Mouse (Mus musculus) spleen, embryonic (tissue): ENCODE measurements around the gene Cenpo.
"Not testable (repeated sequence)": the region's sequence is repeated elsewhere in the genome, so short reads cannot be mapped to it uniquely, and the experiment has no call there.

Experiments used
- CTCF ChIA-PET: fragments of 350-600 bp; sonication (Branson Sonifier 250); formaldehyde crosslinking; loops from one replicate; lab custom pipeline; 2022; lab: Charles Lee

Cenpo gene

DNA sequence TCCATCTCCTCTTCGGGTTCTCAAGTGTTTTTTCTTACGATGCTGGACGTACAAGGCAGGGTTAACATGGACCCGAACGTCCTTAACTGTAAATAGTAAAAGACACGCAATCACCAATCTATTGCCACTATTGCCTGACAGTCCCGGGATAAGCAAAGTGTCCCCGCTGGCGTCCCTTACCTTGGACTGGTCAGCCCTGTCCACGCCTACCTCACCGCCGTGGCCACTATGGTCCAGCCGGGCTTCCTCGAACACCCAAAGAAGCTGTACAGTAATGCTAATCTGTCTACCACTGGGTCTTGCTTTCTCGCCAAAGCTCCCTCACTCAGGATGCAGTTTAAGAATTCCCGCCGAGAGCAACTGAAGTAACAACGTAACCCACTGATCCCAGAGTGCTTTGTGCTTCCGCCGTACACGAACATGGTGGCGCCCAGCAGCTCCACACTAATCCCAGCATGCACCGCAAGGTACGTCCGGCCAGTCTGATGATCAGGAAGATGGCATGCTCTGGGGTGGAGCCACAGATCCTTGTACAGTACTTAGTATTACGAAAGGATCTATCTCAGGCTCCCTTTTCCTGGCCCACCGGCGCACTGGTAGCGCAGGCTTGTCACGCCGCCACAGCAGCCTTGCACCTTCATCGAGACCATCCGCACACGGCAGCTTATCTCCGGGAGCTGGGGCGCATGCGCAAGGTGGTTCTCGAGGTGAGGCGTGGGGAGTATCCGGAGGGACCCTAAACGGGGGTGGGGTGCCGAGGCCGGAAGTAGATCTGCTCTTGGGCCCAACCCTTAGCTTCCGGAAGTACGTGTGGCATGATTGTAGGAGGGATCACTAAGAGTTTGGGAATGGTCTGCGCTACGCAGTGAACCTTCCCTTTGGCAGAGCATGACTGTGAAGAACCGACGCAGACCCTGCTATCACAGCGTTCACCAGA lies at the start of gene Cenpo, which contains the start of gene Ptrhd1:
Cenpo (minus strand) TSS at position 723 of the 937 bp plus-strand sequence.
Ptrhd1 (plus strand) TSS at position 456 of the 937 bp plus-strand sequence.
- CTCF ChIA-PET: no interaction called here

DNA sequence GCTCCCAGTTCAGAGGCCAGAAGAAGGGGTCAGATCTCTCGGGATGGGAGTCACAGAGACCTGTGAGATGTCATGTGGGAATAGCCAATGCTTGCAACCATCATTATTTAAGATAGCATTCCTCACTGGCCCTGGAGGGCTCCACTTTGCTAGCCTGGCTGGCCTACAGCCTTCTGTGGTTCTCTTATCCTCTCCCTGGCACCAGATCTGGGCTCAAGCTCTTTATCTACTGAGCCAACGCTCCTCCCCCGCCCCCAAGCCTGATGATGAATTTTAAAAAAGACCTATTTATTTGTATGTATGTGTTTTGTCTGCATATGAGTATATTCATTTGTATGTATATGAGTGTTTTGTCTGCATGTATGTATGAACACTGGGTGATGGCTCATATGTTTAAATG lies 45.8 kb upstream of the Cenpo start:
- CTCF ChIA-PET: interaction anchor here (0.5 to 0.6 kb wide), 3 partner anchors 21 to 30 kb away, joined by 3 to 5 read pairs (median 4); no protein-coding TSS in a partner anchor

DNA sequence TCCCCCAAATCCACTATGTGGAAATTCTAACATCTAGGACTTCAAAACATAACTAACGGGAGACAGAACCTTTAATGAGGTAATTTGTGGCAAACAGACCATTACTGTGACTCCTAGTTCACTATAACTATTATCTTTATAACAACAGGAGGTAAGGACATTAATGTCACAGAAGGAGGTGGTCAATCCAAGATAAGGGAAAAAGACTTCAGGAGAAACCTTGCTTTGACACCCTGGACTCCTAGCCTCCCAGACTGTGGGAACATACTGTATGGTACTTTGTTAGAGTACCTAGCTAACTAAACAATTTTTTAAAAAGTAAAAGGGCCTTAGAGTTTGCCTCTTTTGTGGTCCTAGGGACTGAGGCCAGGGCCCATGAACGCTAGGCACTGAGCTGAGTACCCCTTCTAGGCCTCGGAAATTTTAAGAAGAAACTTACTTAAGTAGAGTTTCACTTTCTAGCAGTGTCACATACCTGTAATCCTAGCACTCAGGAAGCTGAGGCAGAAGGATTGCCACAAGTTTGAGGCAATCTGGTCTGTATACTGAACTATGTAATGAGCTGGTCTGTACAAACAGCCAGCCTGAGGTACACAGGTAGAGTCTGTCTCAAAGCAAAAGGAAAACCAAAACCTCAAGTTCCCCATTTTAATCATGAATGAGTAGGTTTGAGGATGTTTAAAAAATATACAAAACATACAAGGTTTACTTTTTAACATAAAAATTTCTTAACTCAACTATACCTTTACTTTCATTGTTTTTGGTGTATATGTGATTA lies 45.1 kb upstream of the Cenpo start:
- CTCF ChIA-PET: interaction anchor here (0.5 to 0.6 kb wide), 2 partner anchors 21 to 30 kb away, joined by 3 to 5 read pairs; no protein-coding TSS in a partner anchor

DNA sequence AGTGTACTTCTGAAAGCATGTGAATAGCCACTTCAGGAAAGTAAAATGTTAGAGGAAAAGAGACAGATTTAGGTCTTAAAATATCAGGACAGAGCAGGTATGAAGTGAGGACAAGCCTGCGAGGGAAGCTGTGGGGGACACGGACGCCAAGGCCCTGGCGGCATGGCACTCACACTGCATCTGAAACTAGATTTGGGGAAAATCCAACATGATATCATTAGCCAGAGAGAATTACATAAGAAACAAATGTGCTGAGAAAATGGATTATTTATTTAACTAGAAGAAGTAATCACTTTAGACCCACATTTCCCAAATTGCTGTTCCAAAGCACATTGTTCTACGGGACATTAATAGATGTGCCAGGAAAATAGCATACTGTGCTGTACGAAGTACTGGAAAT lies 37.0 kb upstream of the Cenpo start:
- CTCF ChIA-PET: no interaction called here

DNA sequence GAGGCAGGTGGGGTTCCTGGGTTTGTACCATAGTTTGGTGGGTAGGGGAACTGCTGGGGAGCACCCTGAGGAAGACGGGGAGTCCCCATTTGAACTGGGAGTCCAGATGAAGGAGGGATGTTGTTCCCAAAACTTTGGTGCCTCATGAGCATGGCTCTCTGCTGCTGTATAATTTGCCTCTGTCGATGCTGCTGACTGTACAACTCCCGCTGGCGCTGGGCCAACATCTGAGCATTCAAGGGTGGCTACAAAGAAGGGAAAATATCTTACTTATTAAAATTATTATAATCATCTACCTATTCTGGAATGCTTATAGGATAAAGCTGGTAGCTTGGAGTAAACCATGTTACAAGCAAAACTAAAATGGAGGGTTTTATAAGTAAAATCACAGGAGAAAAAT lies 33.7 kb upstream of the Cenpo start:
- CTCF ChIA-PET: no interaction called here

GRCm38 (mm10) chr12:4252742-4253655 lies 18.9 kb upstream of the Cenpo start:
- CTCF ChIA-PET: no interaction called here

DNA sequence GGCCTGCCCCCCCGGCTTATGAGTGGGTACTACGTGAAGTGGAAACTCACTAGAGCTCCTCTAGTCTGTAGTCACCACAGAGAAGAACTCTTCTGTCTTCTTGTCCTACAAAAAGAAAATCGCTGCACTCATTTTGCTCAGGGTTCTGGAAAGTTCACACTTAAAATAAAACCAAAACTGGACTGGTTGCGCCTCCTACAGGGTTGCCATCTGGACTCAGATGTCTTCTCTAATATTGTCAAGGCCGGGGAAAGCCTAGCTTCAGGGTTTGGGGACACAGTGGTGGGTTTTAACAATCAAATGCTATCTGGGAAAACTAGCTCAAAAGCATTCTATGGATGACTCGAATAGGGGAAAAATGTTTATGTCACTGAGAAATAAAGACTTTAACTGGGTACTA lies 15.7 kb upstream of the Cenpo start:
- CTCF ChIA-PET: interaction anchor here (0.7 kb wide), 1 partner anchor 30 kb away, joined by 5 read pairs; no protein-coding TSS in a partner anchor

DNA sequence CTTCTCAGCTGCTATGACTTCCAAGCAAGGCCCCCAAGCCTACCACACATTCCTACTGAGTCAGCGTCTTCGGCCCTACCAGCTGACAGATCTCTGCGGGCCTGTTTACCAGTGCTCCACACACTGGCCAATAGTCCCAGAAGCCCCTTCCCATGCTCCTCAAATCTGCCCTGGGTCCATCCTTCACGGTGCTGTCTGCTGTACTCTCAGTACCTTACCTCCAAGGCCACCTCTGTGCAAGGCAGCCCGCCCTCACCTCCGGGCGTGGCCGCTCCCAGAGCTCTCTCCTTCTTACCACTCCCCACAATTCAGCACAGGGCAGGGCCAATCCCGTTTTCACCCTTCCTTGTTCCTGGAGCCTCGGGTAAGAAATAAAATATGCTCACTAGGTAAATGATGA lies 11.6 kb upstream of the Cenpo start:
- CTCF ChIA-PET: no interaction called here

DNA sequence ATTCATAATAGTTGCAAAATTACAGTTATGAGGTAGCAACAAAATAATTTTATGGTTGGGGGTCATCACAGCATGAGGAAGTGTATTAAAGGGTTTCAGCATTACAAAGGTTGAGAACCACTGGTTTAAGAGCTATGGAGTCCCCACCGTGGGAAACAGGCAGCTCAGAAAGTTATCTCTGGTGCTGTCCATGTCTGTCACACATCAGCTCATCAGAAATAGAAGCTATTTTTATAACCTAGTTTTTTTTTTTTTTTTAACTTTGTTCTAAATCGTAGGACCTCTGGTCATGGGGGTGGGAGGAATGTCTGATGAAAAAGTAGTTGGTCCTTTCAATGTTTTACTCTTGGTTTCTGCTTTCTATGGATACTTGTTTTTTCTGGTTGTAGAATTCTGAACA lies 9.7 kb upstream of the Cenpo start:
- CTCF ChIA-PET: interaction anchor here (0.5 to 0.6 kb wide), 2 partner anchors 284 to 691 kb away, joined by 3 to 5 read pairs; no protein-coding TSS in a partner anchor

DNA sequence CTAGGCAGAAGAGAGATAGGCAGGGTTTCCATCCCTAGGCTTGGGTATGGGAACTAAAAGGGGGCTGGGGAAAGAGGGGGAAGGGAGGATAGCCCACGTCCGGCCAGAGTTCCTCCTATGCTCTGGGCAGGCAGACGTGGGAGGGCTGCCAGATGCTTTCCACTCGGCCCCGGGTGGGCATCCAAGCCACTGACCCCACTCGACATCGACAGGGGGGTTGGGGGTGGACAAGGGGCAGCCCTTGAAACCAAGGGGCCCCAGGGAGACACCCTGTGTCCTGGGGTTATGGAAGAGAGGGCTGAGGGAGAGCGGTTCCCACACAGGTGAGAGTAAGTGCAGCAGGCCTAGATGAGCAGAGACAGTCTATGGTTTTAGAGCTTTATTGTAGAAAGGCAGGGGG lies 6.2 kb upstream of the Cenpo start:
- CTCF ChIA-PET: not testable (repeated sequence)

- CTCF ChIA-PET: interaction anchor here (0.6 kb wide), 2 partner anchors 106 to 426 kb away, joined by 6 to 9 read pairs; no protein-coding TSS in a partner anchor
Measured at GRCm38 (mm10) chr12:4237481-4237880, 3.4 kb upstream of the Cenpo start.

DNA sequence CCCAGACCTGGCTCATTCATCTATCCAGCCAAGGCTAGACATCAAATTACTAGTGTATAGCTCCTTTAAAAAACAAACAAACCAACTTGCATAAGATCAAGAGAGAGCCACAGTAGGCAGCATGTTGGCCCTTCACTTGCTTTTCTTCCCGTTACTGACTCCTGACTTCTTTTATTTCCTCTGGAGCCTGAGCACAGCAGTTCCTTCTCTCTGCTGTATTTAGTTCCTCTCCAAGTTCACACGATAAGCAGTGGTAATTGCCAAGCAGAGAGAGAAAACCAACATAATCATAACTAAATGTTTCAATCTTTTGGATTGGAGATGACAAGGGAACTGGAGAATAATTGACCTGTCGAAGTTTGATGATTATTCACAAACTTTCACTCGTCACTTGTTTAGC lies 1.3 kb downstream of the Cenpo start:
- CTCF ChIA-PET: no interaction called here

DNA sequence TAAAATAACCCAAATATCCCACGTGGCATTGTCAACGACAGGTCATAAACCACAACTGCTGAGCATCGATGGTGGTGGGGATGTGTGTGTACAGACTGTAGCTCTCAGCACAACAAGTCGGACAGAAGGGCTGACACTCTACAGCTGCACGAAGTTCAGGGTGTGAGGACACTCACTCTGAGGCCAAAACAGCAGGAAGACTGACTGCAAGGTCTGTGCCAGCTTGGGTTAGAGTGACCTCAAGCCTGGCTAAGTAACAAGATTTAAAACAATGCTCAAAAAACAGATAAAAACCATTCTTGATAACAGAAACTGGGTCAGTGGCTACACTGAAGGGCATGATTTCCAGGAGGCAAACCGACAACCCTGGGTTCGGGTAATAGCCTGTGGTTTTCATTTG lies 3.9 kb downstream of the Cenpo start:
- CTCF ChIA-PET: no interaction called here

GRCm38 (mm10) chr12:4212908-4213307 lies 21.2 kb downstream of the Cenpo start:
- CTCF ChIA-PET: no interaction called here

GRCm38 (mm10) chr12:4211174-4211573 lies 22.9 kb downstream of the Cenpo start:
- CTCF ChIA-PET: no interaction called here

DNA sequence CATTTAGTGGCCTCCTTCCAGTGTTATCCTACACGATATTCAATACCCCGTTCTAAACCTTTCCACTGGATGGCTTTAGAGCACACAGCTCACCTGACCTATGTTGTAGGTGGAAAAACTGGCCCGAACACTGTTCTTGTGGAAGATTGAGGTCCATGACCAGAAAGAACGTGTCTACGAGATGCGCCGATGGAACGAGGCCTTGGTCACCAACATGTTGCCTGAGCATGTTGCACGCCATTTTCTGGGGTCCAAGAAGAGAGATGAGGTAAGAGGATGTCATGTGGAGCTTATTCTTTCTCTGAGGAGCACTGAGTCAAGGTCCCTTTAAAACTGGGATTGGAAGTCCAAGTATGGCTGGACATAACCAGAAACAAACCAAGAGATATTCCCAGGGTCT lies 24.9 kb downstream of the Cenpo start:
- CTCF ChIA-PET: no interaction called here

DNA sequence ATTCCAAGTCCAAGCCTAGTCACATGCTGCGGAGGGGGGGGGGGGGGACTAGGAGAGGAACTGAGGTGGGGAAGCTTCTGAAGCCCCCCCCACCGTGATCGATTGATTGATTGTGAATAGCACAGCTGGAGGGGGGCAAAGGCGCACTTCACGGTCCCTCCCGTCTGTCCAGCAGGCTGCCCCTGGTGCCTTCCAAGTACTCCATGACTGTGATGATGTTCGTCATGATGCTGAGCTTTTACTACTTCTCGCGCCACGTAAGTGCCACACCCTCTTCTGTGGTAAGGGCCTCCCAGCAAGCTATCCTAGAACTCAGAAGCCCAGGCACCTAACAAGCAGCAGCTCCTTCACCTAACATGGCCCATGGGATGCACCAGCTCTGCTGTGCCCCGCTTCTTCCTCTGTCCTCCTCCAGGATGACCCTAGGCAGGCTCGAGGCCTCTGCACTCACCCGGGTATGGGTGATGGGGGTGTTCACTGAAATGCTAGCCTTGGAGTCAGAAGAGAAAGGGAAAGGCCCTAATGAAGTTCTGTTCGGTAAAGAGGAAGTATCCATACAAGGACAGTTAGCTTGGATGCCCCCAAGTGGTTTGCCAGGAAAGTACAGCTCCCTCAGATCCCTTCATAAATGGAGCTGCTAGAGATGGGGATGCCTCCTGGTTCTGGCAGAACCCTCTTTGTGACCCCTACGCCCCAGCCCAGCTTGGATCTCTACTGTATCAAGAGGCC lies 25.5 kb downstream of the Cenpo start:
- CTCF ChIA-PET: no interaction called here

GRCm38 (mm10) chr12:4206106-4206505 lies 28.0 kb downstream of the Cenpo start:
- CTCF ChIA-PET: no interaction called here

GRCm38 (mm10) chr12:4202206-4202605 lies 31.9 kb downstream of the Cenpo start:
- CTCF ChIA-PET: no interaction called here
